17 mouse cellular contexts compared by ENCODE assay signal in genomic region chr12:67471001-67471400, GRCm38 (mm10).
A peak's percentile ranks its signal among the peaks of the same experiment; 100 is the strongest.
DNase-seq lines count a peak whose midpoint lies in the region; ATAC-seq and TF ChIP-seq lines count a peak whose summit lies in the region.
"Had no signal": no experiment of that assay in that cellular context is flagged by ENCODE, and none has a peak within 500 bp of the region (broad histone marks: within the 10 kb centered on the region; RNA-seq: fewer than 3 reads in every experiment).

No protein-coding gene starts in this region.

- WGBS in lung, embryonic 14.5 days, result 41% methylated on average over 3 of the region's 3 CpGs

- H3K4me2 ChIP-seq in lung, embryonic 14.5 days, result no peak overlapping the region
- H3K4me2 ChIP-seq: heart, embryonic 13.5 days; hindbrain, embryonic 13.5 days; midbrain, embryonic 12.5 days had no signal

- no peak overlapping the region for H3K9ac ChIP-seq in lung, embryonic 14.5 days
- H3K9ac ChIP-seq: heart, embryonic 13.5 days; hindbrain, embryonic 13.5 days; midbrain, embryonic 12.5 days had no signal

- TF ChIP-seq CTCF in lung, embryonic 14.5 days (IDR thresholded peaks at IDR 0.05; ENCODE audit: low read depth), result no peak

- ATAC-seq in lung, embryonic 14.5 days (ENCODE audit: insufficient read depth), result peak; percentile 71
- ATAC-seq: forebrain, embryonic 14.5 days had no signal

- H3K4me1 ChIP-seq in lung, embryonic 14.5 days (ENCODE audit: insufficient read depth), result no peaks in the 10 kb centered on the region
- H3K4me1 ChIP-seq: heart, embryonic 13.5 days; hindbrain, embryonic 13.5 days; limb, embryonic 10.5 days; midbrain, embryonic 12.5 days had no signal

- peak; percentile 1 to 3 for DNase-seq in cerebellum, postnatal 36 days
- DNase-seq in cerebellum, adult 8-10 months, result no peak
- DNase-seq in lung, embryonic 14.5 days, result peak; percentile 78
- no peak for DNase-seq in lung, postnatal 25 days (ENCODE audit: low spot score)
- DNase-seq in 3T3-L1 (ENCODE audit: low read depth, low spot score) (peak; percentile 80), adipocyte (ENCODE audit: low spot score) (peak; percentile 66)
- DNase-seq in thymus, postnatal 4 days, result no peak
- DNase-seq: adrenal gland, postnatal 14 days; gastrocnemius, adult 2 months; kidney, adult 2 months; kidney, postnatal 10 days; liver had no signal

- no peaks in the 10 kb centered on the region for H3K9me3 ChIP-seq in lung, embryonic 14.5 days (ENCODE audit: low read depth, low read length)
- H3K9me3 ChIP-seq: heart, embryonic 13.5 days; hindbrain, embryonic 13.5 days; limb, embryonic 10.5 days; midbrain, embryonic 12.5 days had no signal

- no peaks in the 10 kb centered on the region for H3K27me3 ChIP-seq in lung, embryonic 14.5 days (ENCODE audit: insufficient read depth, low read length)
- H3K27me3 ChIP-seq: heart, embryonic 13.5 days; hindbrain, embryonic 13.5 days; midbrain, embryonic 12.5 days had no signal

- H3K27ac ChIP-seq in lung, embryonic 14.5 days (ENCODE audit: low read depth), result no peak overlapping the region
- H3K27ac ChIP-seq: gastrocnemius, adult 2 months; heart, embryonic 13.5 days; hindbrain, embryonic 13.5 days; limb, embryonic 10.5 days; midbrain, embryonic 12.5 days had no signal

- no peaks in the 10 kb centered on the region for H3K36me3 ChIP-seq in lung, embryonic 14.5 days (ENCODE audit: insufficient read depth)
- H3K36me3 ChIP-seq: heart, embryonic 13.5 days; hindbrain, embryonic 13.5 days; limb, embryonic 10.5 days; midbrain, embryonic 12.5 days had no signal

- no peak overlapping the region for H3K4me3 ChIP-seq in lung, embryonic 14.5 days (ENCODE audit: low read depth, low read length)
- H3K4me3 ChIP-seq: gastrocnemius, adult 2 months; heart, embryonic 13.5 days; hindbrain, embryonic 13.5 days; limb, embryonic 10.5 days; midbrain, embryonic 12.5 days had no signal

Comparison
In these comparisons a context has a peak if more than half of its experiments do, and no peak if none do; other contexts are left out.
1. DNase-seq: peak in cerebellum, postnatal 36 days (2 of 2), lung, embryonic 14.5 days (single experiment), 3T3-L1 (single experiment) and adipocyte (single experiment); none in cerebellum, adult 8-10 months (single experiment), lung, postnatal 25 days (single experiment) and thymus, postnatal 4 days (single experiment).